Comparison of ENCODE assay signal across 21 mouse cellular contexts in genomic region chr1:78191331-78191730, GRCm38 (mm10). TPM values are rescaled to one million over a fixed set of nuclear protein-coding genes. Genes with fewer than 3 reads are reported as not detected.
A peak's percentile ranks its signal among the peaks of the same experiment; 100 is the strongest.
DNase-seq lines count a peak whose midpoint lies in the region; ATAC-seq and TF ChIP-seq lines count a peak whose summit lies in the region.
"Had no signal": no experiment of that assay in that cellular context is flagged by ENCODE, and none has a peak within 500 bp of the region (broad histone marks: within the 10 kb centered on the region; RNA-seq: fewer than 3 reads in every experiment).

No protein-coding gene starts in this region.

- ATAC-seq in forebrain, embryonic 12.5 days (ENCODE audit: low FRiP score): no peak
- no peak for ATAC-seq in forebrain, embryonic 13.5 days
- ATAC-seq in hindbrain, embryonic 16.5 days: no peak
- ATAC-seq in midbrain, embryonic 16.5 days: no peak
- ATAC-seq in liver, postnatal 0 days: no peak
- ATAC-seq: intestine, postnatal 0 days had no signal

- TF ChIP-seq CTCF in liver, postnatal 0 days (IDR thresholded peaks at IDR 0.05; ENCODE audit: low read depth): no peak

- no peak overlapping the region for H3K4me3 ChIP-seq in forebrain, embryonic 12.5 days (replicated peaks)
- no peak overlapping the region for H3K4me3 ChIP-seq in forebrain, embryonic 13.5 days
- H3K4me3 ChIP-seq in hindbrain, embryonic 16.5 days (ENCODE audit: low read length): peak overlapping the region; percentile 6; the same call in 1 of the 2 replicates
- peak overlapping the region; percentile 1; the same call in 1 of the 2 replicates for H3K4me3 ChIP-seq in midbrain, embryonic 16.5 days (ENCODE audit: low read depth, low read length)
- H3K4me3 ChIP-seq in liver, postnatal 0 days (ENCODE audit: low read depth, low read length): no peak overlapping the region

- 0 out of 2 replicates have a peak overlapping the region, but pooled peaks have one; percentile 3 for H3K27ac ChIP-seq in forebrain, embryonic 12.5 days
- H3K27ac ChIP-seq in forebrain, embryonic 13.5 days: no peak overlapping the region
- peak overlapping the region; percentile 63; the same call in 1 of the 2 replicates for H3K27ac ChIP-seq in hindbrain, embryonic 16.5 days (ENCODE audit: low read depth, low read length)
- H3K27ac ChIP-seq in midbrain, embryonic 16.5 days (ENCODE audit: low read length): peak overlapping the region; percentile 35
- no peak overlapping the region for H3K27ac ChIP-seq in liver, postnatal 0 days (ENCODE audit: low read depth)
- H3K27ac ChIP-seq: liver, embryonic 14.5 days had no signal

- 52% methylated on average over 1 of the region's 1 CpGs for WGBS in forebrain, embryonic 12.5 days
- WGBS in forebrain, embryonic 13.5 days: 70% methylated on average over 1 of the region's 1 CpGs
- WGBS in hindbrain, embryonic 16.5 days: 48% methylated on average over 1 of the region's 1 CpGs
- 57% methylated on average over 1 of the region's 1 CpGs for WGBS in midbrain, embryonic 16.5 days
- 32% methylated on average over 1 of the region's 1 CpGs for WGBS in liver, postnatal 0 days (ENCODE audit: insufficient replicate concordance)

- H3K27me3 ChIP-seq in forebrain, embryonic 12.5 days: peaks cover 95% of the 10 kb centered on the region
- peaks cover 99% of the 10 kb centered on the region for H3K27me3 ChIP-seq in forebrain, embryonic 13.5 days
- H3K27me3 ChIP-seq in hindbrain, embryonic 16.5 days (replicated peaks; ENCODE audit: control insufficient read depth, insufficient read depth, low read length): peaks cover 26% of the 10 kb centered on the region
- peaks cover 47% of the 10 kb centered on the region for H3K27me3 ChIP-seq in midbrain, embryonic 16.5 days (ENCODE audit: control insufficient read depth, insufficient read depth, low read depth, low read length)
- H3K27me3 ChIP-seq in liver, postnatal 0 days (ENCODE audit: insufficient read depth, low read length): peaks cover 95% of the 10 kb centered on the region

- no peak for TF ChIP-seq EP300 in liver, postnatal 0 days (IDR thresholded peaks at IDR 0.05; ENCODE audit: low read depth)

- no peak for DNase-seq in lung, adult 18-20 months
- no peak for DNase-seq in heart, adult 11 months
- DNase-seq in yolk sac, embryonic 10.5 days (ENCODE audit: low spot score): no peak
- no peak for DNase-seq in liver, postnatal 0 days
- DNase-seq: adrenal gland, postnatal 25 days; cerebellum, postnatal 14 days; heart, postnatal 14 days; kidney, postnatal 36 days; left cerebral cortex, postnatal 4 days; lung, postnatal 14 days; retina, postnatal 1 day; thymus, adult 2 months had no signal

- H3K4me2 ChIP-seq in forebrain, embryonic 12.5 days: no peak overlapping the region
- H3K4me2 ChIP-seq in forebrain, embryonic 13.5 days: no peak overlapping the region
- H3K4me2 ChIP-seq in hindbrain, embryonic 16.5 days (ENCODE audit: low read length): peak overlapping the region; percentile 39
- H3K4me2 ChIP-seq in midbrain, embryonic 16.5 days (ENCODE audit: low read length): peak overlapping the region; percentile 39
- H3K4me2 ChIP-seq in liver, postnatal 0 days (ENCODE audit: low read depth, low read length): no peak overlapping the region

- no peak overlapping the region for H3K9ac ChIP-seq in forebrain, embryonic 12.5 days
- H3K9ac ChIP-seq in forebrain, embryonic 13.5 days: no peak overlapping the region
- no peak overlapping the region; the same call in 1 of the 2 replicates for H3K9ac ChIP-seq in hindbrain, embryonic 16.5 days (ENCODE audit: low read depth, low read length)
- no peak overlapping the region for H3K9ac ChIP-seq in midbrain, embryonic 16.5 days (ENCODE audit: low read depth, low read length)
- H3K9ac ChIP-seq in liver, postnatal 0 days (replicated peaks): no peak overlapping the region
- H3K9ac ChIP-seq: liver, embryonic 14.5 days had no signal

- no peaks in the 10 kb centered on the region for H3K9me3 ChIP-seq in forebrain, embryonic 12.5 days
- no peaks in the 10 kb centered on the region for H3K9me3 ChIP-seq in forebrain, embryonic 13.5 days (replicated peaks)
- H3K9me3 ChIP-seq in hindbrain, embryonic 16.5 days (ENCODE audit: control insufficient read depth, low read length): no peaks in the 10 kb centered on the region
- no peaks in the 10 kb centered on the region for H3K9me3 ChIP-seq in midbrain, embryonic 16.5 days (replicated peaks; ENCODE audit: control insufficient read depth, low read length, poor library complexity, severe bottlenecking)
- H3K9me3 ChIP-seq in liver, postnatal 0 days (ENCODE audit: low read length): no peaks in the 10 kb centered on the region

- no peaks in the 10 kb centered on the region for H3K36me3 ChIP-seq in forebrain, embryonic 12.5 days (replicated peaks)
- no peaks in the 10 kb centered on the region for H3K36me3 ChIP-seq in forebrain, embryonic 13.5 days (ENCODE audit: poor library complexity, severe bottlenecking)
- H3K36me3 ChIP-seq in hindbrain, embryonic 16.5 days (ENCODE audit: control insufficient read depth, insufficient read depth, low read length): no peaks in the 10 kb centered on the region
- no peaks in the 10 kb centered on the region for H3K36me3 ChIP-seq in midbrain, embryonic 16.5 days (ENCODE audit: control insufficient read depth, insufficient read depth, low read length)
- H3K36me3 ChIP-seq in liver, postnatal 0 days (replicated peaks; ENCODE audit: insufficient read depth, low read length): no peaks in the 10 kb centered on the region

- H3K4me1 ChIP-seq in forebrain, embryonic 12.5 days: peaks cover 39% of the 10 kb centered on the region
- peaks cover 33% of the 10 kb centered on the region for H3K4me1 ChIP-seq in forebrain, embryonic 13.5 days
- peaks cover 9% of the 10 kb centered on the region for H3K4me1 ChIP-seq in hindbrain, embryonic 16.5 days (ENCODE audit: control insufficient read depth, insufficient read depth, low read depth, low read length)
- H3K4me1 ChIP-seq in midbrain, embryonic 16.5 days (ENCODE audit: control insufficient read depth, insufficient read depth, low read length): peaks cover 5% of the 10 kb centered on the region; the same call in 1 of the 2 replicates
- H3K4me1 ChIP-seq in liver, postnatal 0 days (ENCODE audit: insufficient read depth): peaks cover 2% of the 10 kb centered on the region

RNA-seq across cellular contexts. Expression of gene Pax3, which starts 5.6 kb away (rescaled TPM):
- polyA plus RNA-seq in forebrain, embryonic 12.5 days (2016; fragmentation: Nextera tagmentation; extraction: Ambion mirVana): 3.3 and 3.6 TPM in 2 replicates
- 0.53 and 0.65 TPM in 2 replicates for polyA plus RNA-seq in forebrain, embryonic 13.5 days (2015; fragmentation: Nextera tagmentation; extraction: Ambion mirVana)
- 11.7 and 12.5 TPM in 2 replicates for polyA plus RNA-seq in hindbrain, embryonic 16.5 days (2015; fragmentation: Nextera tagmentation; extraction: Ambion mirVana)
- 7.2 and 8.4 TPM in 2 replicates for polyA plus RNA-seq in midbrain, embryonic 16.5 days (2015; fragmentation: Nextera tagmentation; extraction: Ambion mirVana)
- polyA plus RNA-seq in liver, postnatal 0 days (2015; fragmentation: Nextera tagmentation; extraction: Ambion mirVana): not detected in 2 replicates
- polyA plus RNA-seq: forebrain, embryonic 16.5 days; intestine, postnatal 0 days; liver, embryonic 14.5 days; small intestine, adult 2 months; stomach, embryonic 14.5 days had no signal

Comparison
In these comparisons a context has a peak if more than half of its experiments do, and no peak if none do; other contexts are left out.
1. H3K27ac ChIP-seq: peak in forebrain, embryonic 12.5 days (single experiment), hindbrain, embryonic 16.5 days (single experiment) and midbrain, embryonic 16.5 days (single experiment); none in forebrain, embryonic 13.5 days (single experiment) and liver, postnatal 0 days (single experiment).
2. H3K4me2 ChIP-seq: peak in hindbrain, embryonic 16.5 days (single experiment) and midbrain, embryonic 16.5 days (single experiment); none in forebrain, embryonic 12.5 days (single experiment), forebrain, embryonic 13.5 days (single experiment) and liver, postnatal 0 days (single experiment).
3. H3K4me3 ChIP-seq: peak in hindbrain, embryonic 16.5 days (single experiment) and midbrain, embryonic 16.5 days (single experiment); none in forebrain, embryonic 12.5 days (single experiment), forebrain, embryonic 13.5 days (single experiment) and liver, postnatal 0 days (single experiment).